Mouse (Mus musculus): ENCODE data around the gene Hist1h2bj. TPM values are rescaled to one million over a fixed set of nuclear protein-coding genes. Genes with fewer than 3 reads are reported as not detected.
"Not testable (repeated sequence)": the region's sequence is repeated elsewhere in the genome, so short reads cannot be mapped to it uniquely, and the experiment has no call there.

The Hist1h2bj gene
- 10 to 100 TPM; 41.8 to 44.7 TPM for total RNA-seq (2021)
- long read RNA-seq, experiment 1, result 0 reads
- long read RNA-seq, experiment 2, partial matches to known transcripts, result 0 of 1 reads
- long read RNA-seq, experiment 2, other reads (novel, unspliced or antisense), result 1 of 1 reads

GRCm38 (mm10) chr13:22042568-22043502 lies at the start of gene Hist1h2bj, which contains the start of gene Hist1h2ag:
Gene Hist1h2bj, plus strand, starts transcription at chr13:22043214.
Gene Hist1h2ag, minus strand, starts transcription at chr13:22042944.
- peak; percentile 59 for DNase-seq
- intact Hi-C loops (cut with DNase I; ENCODE audit: low total_unique reads), result not testable (repeated sequence)

GRCm38 (mm10) chr13:21993957-21994738 lies 48.9 kb upstream of the Hist1h2bj start:
- no peak for DNase-seq
- intact Hi-C loops (cut with DNase I; ENCODE audit: low total_unique reads), result no loop called here

- no peak for DNase-seq
- intact Hi-C loops (cut with DNase I; ENCODE audit: low total_unique reads), result no loop called here
These were observed 48.1 kb upstream of the Hist1h2bj start for GRCm38 (mm10) chr13:21994896-21995295.

- intact Hi-C loops (cut with DNase I; ENCODE audit: low total_unique reads), result no loop called here
- DNase-seq, result no peak
These were observed 47.6 kb upstream of the Hist1h2bj start for GRCm38 (mm10) chr13:21995331-21995914.

DNA sequence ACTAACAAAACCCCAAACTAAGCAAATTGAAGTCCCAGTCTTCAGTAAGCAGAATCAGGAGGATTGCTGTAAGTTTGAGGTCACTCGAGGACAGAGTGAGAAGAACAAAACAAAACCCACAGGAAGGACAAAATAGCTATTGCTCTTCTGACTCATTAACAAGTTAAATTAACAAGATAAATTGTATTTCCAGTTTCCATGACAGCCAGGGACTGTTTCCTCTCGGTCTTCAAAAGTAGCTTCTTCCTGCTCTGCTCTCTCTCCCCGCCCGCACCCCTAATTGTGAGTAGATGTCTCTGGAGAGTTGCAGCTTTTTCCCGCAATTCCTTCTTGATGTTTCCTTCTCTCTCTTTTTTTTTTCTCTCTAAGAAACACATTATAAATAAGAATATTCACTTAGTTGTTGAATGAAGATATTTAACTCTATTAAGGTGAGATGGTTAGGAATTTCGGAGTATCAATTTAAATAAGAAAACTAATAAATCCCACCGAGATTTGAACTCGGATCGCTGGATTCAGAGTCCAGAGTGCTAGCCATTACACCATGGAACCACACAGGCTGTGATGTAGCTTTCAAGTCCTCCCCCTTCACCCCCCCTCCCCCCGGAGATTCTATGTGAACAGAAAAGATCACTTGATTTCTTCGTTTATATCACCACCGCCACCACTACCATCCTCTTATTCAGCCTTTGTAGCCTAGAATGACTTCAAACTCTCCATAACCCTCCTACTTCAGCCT lies 46.7 kb upstream of the Hist1h2bj start:
- intact Hi-C loops (cut with DNase I; ENCODE audit: low total_unique reads), result no loop called here
- DNase-seq, result no peak

DNA sequence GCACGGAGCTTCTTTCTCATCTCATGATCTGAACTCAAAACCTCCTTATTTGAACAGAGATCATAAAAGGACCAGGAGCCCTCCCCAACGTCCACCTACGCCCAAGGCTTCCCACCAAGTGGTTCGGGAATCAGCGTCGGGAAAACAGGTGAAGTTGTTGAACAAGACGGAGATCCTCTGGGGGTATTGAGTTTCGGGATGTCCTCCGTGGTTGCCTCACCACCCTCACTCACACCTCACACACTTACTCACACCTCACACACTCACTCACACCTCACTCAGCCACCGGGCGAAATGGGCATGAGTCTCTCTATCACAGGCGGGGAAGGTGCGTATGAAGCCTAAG lies 46.2 kb upstream of the Hist1h2bj start:
- no peak for DNase-seq
- intact Hi-C loops (cut with DNase I; ENCODE audit: low total_unique reads), result no loop called here

DNA sequence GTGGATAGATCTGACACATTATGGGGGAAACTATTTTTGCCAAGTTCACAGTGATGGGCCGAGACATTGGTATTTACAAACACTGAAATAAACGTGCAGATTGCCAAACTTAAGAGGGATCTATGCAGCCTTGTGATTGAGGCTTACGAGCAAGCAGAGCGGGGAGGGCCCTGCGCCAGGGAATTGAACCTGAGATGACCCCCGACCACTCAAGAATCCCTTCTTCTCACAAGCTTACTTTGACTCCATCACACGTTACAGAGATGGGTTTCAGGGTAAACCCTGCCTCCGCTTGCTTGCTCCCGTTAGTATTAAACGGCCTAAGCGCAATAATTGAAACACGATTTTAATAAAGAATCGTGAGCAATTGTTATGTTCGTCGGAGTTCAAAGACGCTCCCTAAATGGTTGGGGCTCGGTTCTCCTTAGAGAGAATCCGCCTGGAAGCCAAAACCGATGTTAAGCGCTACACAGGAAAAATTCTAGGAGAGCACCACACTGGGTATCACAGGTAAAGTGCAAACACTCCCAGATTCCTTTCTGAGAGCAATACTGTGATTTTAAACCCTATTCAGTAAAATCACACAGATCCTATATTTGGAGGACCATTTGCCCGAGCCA lies 45.7 kb upstream of the Hist1h2bj start:
- no peak for DNase-seq
- intact Hi-C loops (cut with DNase I; ENCODE audit: low total_unique reads), result no loop called here

DNA sequence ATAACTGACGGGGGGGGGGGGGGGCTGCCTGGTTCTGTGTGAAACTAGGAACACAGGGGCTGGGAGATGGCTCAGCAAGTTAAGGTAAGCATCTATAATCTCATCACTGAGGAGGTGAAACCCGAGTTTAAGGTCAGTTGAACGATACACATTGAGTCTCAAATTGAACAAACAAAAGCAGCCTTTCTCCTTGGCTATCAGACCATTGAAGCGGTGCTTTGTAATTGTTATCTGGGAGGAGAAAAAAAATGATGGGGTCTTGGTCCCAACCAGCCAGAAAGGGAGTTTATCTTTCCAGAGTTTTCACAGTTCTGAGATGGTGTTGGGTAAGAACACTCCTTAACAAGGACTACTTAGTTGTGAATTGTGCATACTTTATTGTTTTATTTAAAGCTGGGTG lies 45.2 kb upstream of the Hist1h2bj start:
- DNase-seq, result no peak
- intact Hi-C loops (cut with DNase I; ENCODE audit: low total_unique reads), result no loop called here

GRCm38 (mm10) chr13:21998412-21998811 lies 44.6 kb upstream of the Hist1h2bj start:
- intact Hi-C loops (cut with DNase I; ENCODE audit: low total_unique reads), result no loop called here
- no peak for DNase-seq

- no peak for DNase-seq
- intact Hi-C loops (cut with DNase I; ENCODE audit: low total_unique reads), result no loop called here
These were observed 43.9 kb upstream of the Hist1h2bj start for GRCm38 (mm10) chr13:21999147-21999546.

DNA sequence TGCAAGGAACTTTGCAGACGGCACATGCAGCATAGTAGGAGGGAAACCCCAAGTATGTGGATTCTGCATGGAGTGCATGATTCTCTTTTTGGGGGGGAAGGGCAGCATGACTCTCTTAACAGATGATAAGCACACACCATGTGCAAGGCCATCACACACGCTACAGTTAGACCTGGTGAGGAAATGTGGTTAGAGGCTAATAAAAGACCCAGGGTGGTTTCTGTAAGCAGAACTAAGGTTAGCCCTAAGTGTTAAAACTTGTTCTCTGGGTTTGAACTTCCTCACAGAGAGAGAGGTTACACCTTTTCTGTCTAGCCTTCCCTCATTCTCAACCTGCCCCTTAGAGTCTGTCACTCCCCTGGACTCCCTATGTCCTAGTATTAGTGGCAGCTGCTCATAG lies 41.7 kb upstream of the Hist1h2bj start:
- no peak for DNase-seq
- intact Hi-C loops (cut with DNase I; ENCODE audit: low total_unique reads), result no loop called here

GRCm38 (mm10) chr13:22001823-22002222 lies 41.2 kb upstream of the Hist1h2bj start:
- intact Hi-C loops (cut with DNase I; ENCODE audit: low total_unique reads), result no loop called here

GRCm38 (mm10) chr13:22005605-22006333 lies 37.2 kb upstream of the Hist1h2bj start:
- intact Hi-C loops (cut with DNase I; ENCODE audit: low total_unique reads), result no loop called here
- peak; percentile 37 for DNase-seq

More at GRCm38 (mm10) chr13:22001823-22002222, 41.2 kb upstream of the Hist1h2bj start:
- no peak for DNase-seq

GRCm38 (mm10) chr13:22006334-22007120 lies 36.5 kb upstream of the Hist1h2bj start:
- no peak for DNase-seq
- intact Hi-C loops (cut with DNase I; ENCODE audit: low total_unique reads), result no loop called here

DNA sequence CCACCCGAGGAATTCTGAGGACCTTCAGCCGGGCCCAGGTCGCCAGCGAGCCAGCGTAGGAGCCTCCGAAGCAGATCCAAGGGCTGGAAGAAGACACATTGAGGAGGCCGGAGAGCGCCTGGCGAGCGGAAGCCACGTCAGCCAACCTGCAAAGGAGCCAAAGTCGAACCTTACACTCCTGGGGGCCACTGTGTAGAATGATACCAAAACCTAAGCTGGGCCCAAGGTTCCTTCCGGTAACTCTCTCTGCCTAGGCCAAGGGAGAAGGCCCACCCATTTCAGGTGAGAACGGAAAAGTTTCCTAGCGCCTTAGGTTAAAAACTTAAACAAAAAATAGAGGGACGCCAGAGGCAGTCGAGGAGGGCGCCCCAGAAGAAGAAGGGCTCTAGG lies 35.9 kb upstream of the Hist1h2bj start:
- no peak for DNase-seq
- intact Hi-C loops (cut with DNase I; ENCODE audit: low total_unique reads), result no loop called here

GRCm38 (mm10) chr13:22007872-22008271 lies 35.1 kb upstream of the Hist1h2bj start:
- intact Hi-C loops (cut with DNase I; ENCODE audit: low total_unique reads), result no loop called here
- no peak for DNase-seq

GRCm38 (mm10) chr13:22008707-22009106 lies 34.3 kb upstream of the Hist1h2bj start:
- no peak for DNase-seq
- intact Hi-C loops (cut with DNase I; ENCODE audit: low total_unique reads), result no loop called here
